ENCODE assay signal across 1 mouse cellular context in the genomic region with DNA sequence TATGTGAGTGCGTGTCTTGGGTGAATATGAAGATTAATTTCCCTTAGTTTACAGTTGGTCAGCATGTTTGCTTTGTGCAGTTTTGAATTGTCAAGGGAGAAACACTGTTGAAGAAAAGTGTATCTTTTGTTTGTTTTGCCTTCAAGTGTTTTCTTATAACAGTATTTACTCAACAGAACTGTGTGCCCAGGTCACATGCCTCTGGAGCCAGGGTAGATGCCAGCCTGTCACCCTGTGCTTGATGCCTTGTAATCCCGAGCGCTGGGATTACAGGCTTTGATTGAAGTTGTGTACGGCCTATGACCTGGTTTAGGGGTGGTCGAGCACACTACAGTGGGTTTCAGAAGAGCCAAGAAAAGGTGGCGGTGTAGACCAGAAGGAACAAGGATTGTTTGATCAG.
TF ChIP-seq lines count a peak whose summit lies in the region.

No protein-coding gene starts in this region.

TF ChIP-seq in myocyte, 11 proteins besides CTCF, POLR2A, EP300 and RAD21:
- TF ChIP-seq CEBPB (IDR thresholded peaks at IDR 0.05; ENCODE audit: insufficient read depth, poor library complexity, severe bottlenecking) (no peak), TCF3 (IDR thresholded peaks at IDR 0.05; ENCODE audit: insufficient read length, low read depth) (no peak), REST (IDR thresholded peaks at IDR 0.05; ENCODE audit: insufficient read depth, insufficient read length) (no peak), MYOG (IDR thresholded peaks at IDR 0.05; ENCODE audit: control insufficient read depth in 1 of 3, insufficient read depth in 1 of 3, insufficient read length in 2 of 3, low read depth in 2 of 3) (no peak), USF1 (IDR thresholded peaks at IDR 0.05; ENCODE audit: low read depth) (no peak), TCF12 (IDR thresholded peaks at IDR 0.05; ENCODE audit: insufficient read depth, poor library complexity, severe bottlenecking) (no peak), E2F4 (IDR thresholded peaks at IDR 0.05; ENCODE audit: insufficient read depth) (no peak), MYOD1 (IDR thresholded peaks at IDR 0.05; ENCODE audit: control insufficient read depth in 1 of 3, insufficient read length in 2 of 3, low read depth in 2 of 3) (no peak), MAX (IDR thresholded peaks at IDR 0.05; ENCODE audit: low read depth) (no peak)
